Mouse (Mus musculus): Measurements from ENCODE around the gene Vmo1. TPM values are rescaled to one million over a fixed set of nuclear protein-coding genes. Genes with fewer than 3 reads are reported as not detected.

Gene Vmo1
- polyA plus RNA-seq, 1 experiment from 2014 or later: 0.36 TPM

DNA sequence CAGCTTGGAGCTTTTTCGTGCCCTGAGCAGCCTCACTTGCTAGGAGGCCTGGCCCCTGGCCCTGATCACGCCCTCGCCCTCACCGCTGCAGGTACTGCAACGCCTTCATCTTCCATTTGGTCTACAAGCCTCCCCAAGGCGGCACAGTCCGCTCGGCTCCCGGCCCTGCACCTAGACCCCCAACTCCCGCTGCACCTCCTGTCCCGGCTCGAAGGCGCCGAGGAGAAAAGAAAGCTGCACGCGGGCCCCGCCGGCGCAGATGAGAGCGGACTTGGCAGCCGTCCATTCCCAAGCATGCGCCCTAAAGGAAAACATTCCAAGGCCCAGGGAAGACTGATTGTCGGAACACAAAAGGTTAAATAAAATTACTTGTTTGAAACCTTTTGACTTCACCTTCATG, 48.6 kb downstream of the Vmo1 start:
- no peaks in the 10 kb centered on the region for H3K36me3 ChIP-seq
- peak overlapping the region; percentile 28; the same call in 1 of the 2 replicates for H3K9ac ChIP-seq (replicated peaks)
- H3K4me1 ChIP-seq: peaks cover 11% of the 10 kb centered on the region
- no peak overlapping the region for H3K27ac ChIP-seq (replicated peaks)
- H3K27me3 ChIP-seq: peaks cover 13% of the 10 kb centered on the region
- ATAC-seq (replicated peaks): no peak
- H3K4me3 ChIP-seq: peak overlapping the region; percentile 26
- peak overlapping the region; percentile 46 for H3K4me2 ChIP-seq (replicated peaks)
- 8% methylated on average over 23 of the region's 23 CpGs for WGBS
- no peaks in the 10 kb centered on the region for H3K9me3 ChIP-seq

DNA sequence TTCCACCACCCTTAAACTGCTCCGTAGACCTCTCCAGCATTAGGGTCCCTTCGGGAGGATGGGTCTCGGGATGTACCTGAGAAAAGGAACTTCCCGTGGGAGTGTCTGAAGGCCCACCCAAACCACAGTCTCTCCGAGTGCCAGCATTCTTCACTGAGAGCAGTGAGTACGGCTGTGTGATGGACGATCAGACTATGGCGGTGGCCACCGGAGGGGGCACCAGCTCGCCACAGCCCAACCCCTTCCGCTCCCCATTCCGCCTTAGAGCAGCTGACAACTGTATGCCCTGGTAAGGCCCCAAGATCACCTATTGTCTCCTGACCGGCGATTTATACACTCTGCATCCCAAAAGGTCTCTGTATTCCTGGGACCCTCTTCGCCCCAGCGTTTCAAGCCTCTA, 49.2 kb downstream of the Vmo1 start:
- ATAC-seq (replicated peaks): no peak
- peaks cover 11% of the 10 kb centered on the region for H3K4me1 ChIP-seq
- no peaks in the 10 kb centered on the region for H3K9me3 ChIP-seq
- H3K27ac ChIP-seq (replicated peaks): no peak overlapping the region
- peaks cover 19% of the 10 kb centered on the region for H3K27me3 ChIP-seq
- H3K4me3 ChIP-seq: no peak overlapping the region
- no peak overlapping the region for H3K9ac ChIP-seq (replicated peaks)
- 23% methylated on average over 16 of the region's 16 CpGs for WGBS
- H3K36me3 ChIP-seq: no peaks in the 10 kb centered on the region
- H3K4me2 ChIP-seq (replicated peaks): peak overlapping the region; percentile 46

DNA sequence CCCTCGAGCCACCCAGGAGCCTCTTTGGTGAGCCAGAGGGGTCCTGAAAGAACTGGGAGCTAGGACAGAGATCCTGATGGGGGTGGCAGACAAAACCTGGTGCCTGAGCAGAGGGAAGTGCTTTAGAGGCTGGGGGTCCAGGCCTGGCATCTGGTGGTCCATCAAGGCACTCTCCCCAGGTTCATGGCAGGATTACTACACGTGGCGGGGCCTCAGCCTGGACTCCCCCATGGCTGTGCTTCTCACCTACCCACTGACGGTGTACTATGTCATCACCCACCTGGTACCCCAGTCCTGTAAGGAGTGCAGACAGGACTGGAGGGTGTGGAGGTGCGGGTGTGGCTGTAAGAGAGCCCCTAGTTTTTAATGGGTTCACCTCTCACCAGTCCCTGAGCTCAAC, 50.4 kb downstream of the Vmo1 start:
- Histone ChIP-seq H3K27ac (replicated peaks) (no peak overlapping the region), H3K4me1 (peaks cover 18% of the 10 kb centered on the region), H3K27me3 (peaks cover 29% of the 10 kb centered on the region), H3K36me3 (no peaks in the 10 kb centered on the region), H3K4me2 (replicated peaks) (no peak overlapping the region), H3K9ac (replicated peaks) (no peak overlapping the region), H3K4me3 (no peak overlapping the region), H3K9me3 (no peaks in the 10 kb centered on the region)
- ATAC-seq (replicated peaks): no peak
- WGBS: 80% methylated on average over 5 of the region's 5 CpGs

Other genes starting within 250 kb of the Vmo1 start
- gene Alox12e, start 192.0 kb downstream of the Vmo1 start, polyA plus RNA-seq (2015; fragmentation: Nextera tagmentation; extraction: Ambion mirVana): not detected in 2 replicates
- gene Alox15, start 162.6 kb downstream of the Vmo1 start, polyA plus RNA-seq (2015; fragmentation: Nextera tagmentation; extraction: Ambion mirVana): not detected in 2 replicates
- gene Pelp1, start 104.6 kb downstream of the Vmo1 start, polyA plus RNA-seq (2015; fragmentation: Nextera tagmentation; extraction: Ambion mirVana): 33.4 and 37.2 TPM in 2 replicates
- 38.1 and 38.4 TPM in 2 replicates for gene Arrb2, start 82.0 kb downstream of the Vmo1 start, polyA plus RNA-seq (2015; fragmentation: Nextera tagmentation; extraction: Ambion mirVana)
- 40.2 and 45.0 TPM in 2 replicates for gene Med11, start 62.7 kb downstream of the Vmo1 start, polyA plus RNA-seq (2015; fragmentation: Nextera tagmentation; extraction: Ambion mirVana)
- gene Zmynd15, start 55.2 kb downstream of the Vmo1 start, polyA plus RNA-seq (2015; fragmentation: Nextera tagmentation; extraction: Ambion mirVana): 0.52 and 0.56 TPM in 2 replicates
- 1.4 and 1.9 TPM in 2 replicates for gene Cxcl16, start 54.6 kb downstream of the Vmo1 start, polyA plus RNA-seq (2015; fragmentation: Nextera tagmentation; extraction: Ambion mirVana)
- 1.0 and 2.0 TPM in 2 replicates for gene Tm4sf5, start 9.4 kb downstream of the Vmo1 start, polyA plus RNA-seq (2015; fragmentation: Nextera tagmentation; extraction: Ambion mirVana)
- gene Gltpd2, start 4.6 kb upstream of the Vmo1 start, polyA plus RNA-seq (2015; fragmentation: Nextera tagmentation; extraction: Ambion mirVana): 0.14 TPM in 1 of 2 replicates, not detected in the other
- 750 and 789 TPM in 2 replicates for gene Psmb6, start 10.8 kb upstream of the Vmo1 start, polyA plus RNA-seq (2015; fragmentation: Nextera tagmentation; extraction: Ambion mirVana)
- gene Gm40193, start 18.3 kb upstream of the Vmo1 start, polyA plus RNA-seq (2015; fragmentation: Nextera tagmentation; extraction: Ambion mirVana): not detected in 2 replicates
- gene Pld2, start 25.4 kb upstream of the Vmo1 start, polyA plus RNA-seq (2015; fragmentation: Nextera tagmentation; extraction: Ambion mirVana): 7.0 and 8.2 TPM in 2 replicates
- gene Mink1, start 48.3 kb upstream of the Vmo1 start, polyA plus RNA-seq (2015; fragmentation: Nextera tagmentation; extraction: Ambion mirVana): 14.3 and 15.6 TPM in 2 replicates
- not detected in 2 replicates for gene 4930544D05Rik, start 101.2 kb upstream of the Vmo1 start, polyA plus RNA-seq (2015; fragmentation: Nextera tagmentation; extraction: Ambion mirVana)
- gene Chrne, start 104.6 kb upstream of the Vmo1 start, polyA plus RNA-seq (2015; fragmentation: Nextera tagmentation; extraction: Ambion mirVana): 0.34 TPM in 1 of 2 replicates, not detected in the other
- gene Gp1ba, start 124.5 kb upstream of the Vmo1 start, polyA plus RNA-seq (2015; fragmentation: Nextera tagmentation; extraction: Ambion mirVana): 0.08 and 0.24 TPM in 2 replicates
- 126 and 130 TPM in 2 replicates for gene Rnf167, start 132.6 kb upstream of the Vmo1 start, polyA plus RNA-seq (2015; fragmentation: Nextera tagmentation; extraction: Ambion mirVana)
- 167 and 168 TPM in 2 replicates for gene Slc25a11, start 132.9 kb upstream of the Vmo1 start, polyA plus RNA-seq (2015; fragmentation: Nextera tagmentation; extraction: Ambion mirVana)
- gene Pfn1, start 140.0 kb upstream of the Vmo1 start, polyA plus RNA-seq (2015; fragmentation: Nextera tagmentation; extraction: Ambion mirVana): 683 and 724 TPM in 2 replicates
- gene Eno3, start 142.6 kb upstream of the Vmo1 start, polyA plus RNA-seq (2015; fragmentation: Nextera tagmentation; extraction: Ambion mirVana): 6.3 and 8.4 TPM in 2 replicates
- 148 and 153 TPM in 2 replicates for gene Spag7, start 154.8 kb upstream of the Vmo1 start, polyA plus RNA-seq (2015; fragmentation: Nextera tagmentation; extraction: Ambion mirVana)
- gene Camta2, start 173.5 kb upstream of the Vmo1 start, polyA plus RNA-seq (2015; fragmentation: Nextera tagmentation; extraction: Ambion mirVana): 17.0 and 17.6 TPM in 2 replicates
- gene Inca1, start 185.5 kb upstream of the Vmo1 start, polyA plus RNA-seq (2015; fragmentation: Nextera tagmentation; extraction: Ambion mirVana): 0.69 and 1.5 TPM in 2 replicates
- gene Kif1c, start 185.9 kb upstream of the Vmo1 start, polyA plus RNA-seq (2015; fragmentation: Nextera tagmentation; extraction: Ambion mirVana): 1.4 and 1.5 TPM in 2 replicates
- 15.5 and 16.9 TPM in 2 replicates for gene Zfp3, start 249.6 kb upstream of the Vmo1 start, polyA plus RNA-seq (2015; fragmentation: Nextera tagmentation; extraction: Ambion mirVana)